Mouse (Mus musculus): ENCODE results near the gene Aaas. TPM values are rescaled to one million over a fixed set of nuclear protein-coding genes. Genes with fewer than 3 reads are reported as not detected.

The Aaas gene
- total and polyA plus RNA-seq, 2 experiments from 2014 or later = 25.4 to 31.4 TPM

- TF ChIP-seq CTCF (IDR thresholded peaks at IDR 0.05; ENCODE audit: low read depth) = peak; percentile 38
- no peaks in the 10 kb centered on the region for H3K9me3 ChIP-seq (ENCODE audit: low read length)
- no peak overlapping the region for H3K27ac ChIP-seq
- DNase-seq (ENCODE audit: low spot score) (peak; percentile 21), ATAC-seq (no peak)
- H3K4me3 ChIP-seq (ENCODE audit: low read length) = peak overlapping the region; percentile 17; the same call in 1 of the 2 replicates
- no peak overlapping the region for H3K9ac ChIP-seq (replicated peaks; ENCODE audit: low read length)
- 7% methylated on average over 25 of the region's 25 CpGs for WGBS
- H3K36me3 ChIP-seq (ENCODE audit: insufficient read depth, low read length) = no peaks in the 10 kb centered on the region
- peaks cover 8% of the 10 kb centered on the region for H3K4me1 ChIP-seq (ENCODE audit: insufficient read depth, low read length)
- H3K4me2 ChIP-seq (ENCODE audit: low read depth, low read length) = peak overlapping the region; percentile 49
- H3K27me3 ChIP-seq (ENCODE audit: insufficient read depth, low read length) = peaks cover 22% of the 10 kb centered on the region
These were observed 7.6 kb upstream of the Aaas start for GRCm38 (mm10) chr15:102358126-102358525.

- no peak for TF ChIP-seq CTCF (IDR thresholded peaks at IDR 0.05; ENCODE audit: low read depth)
- H3K27me3 ChIP-seq (ENCODE audit: insufficient read depth, low read length) = peaks cover 22% of the 10 kb centered on the region
- H3K4me1 ChIP-seq (ENCODE audit: insufficient read depth, low read length) = peaks cover 8% of the 10 kb centered on the region
- ATAC-seq (no peak), DNase-seq (ENCODE audit: low spot score) (no peak)
- H3K36me3 ChIP-seq (ENCODE audit: insufficient read depth, low read length) = no peaks in the 10 kb centered on the region
- 42% methylated on average over 16 of the region's 16 CpGs for WGBS
- no peak overlapping the region for H3K27ac ChIP-seq
- H3K9ac ChIP-seq (replicated peaks; ENCODE audit: low read length) = no peak overlapping the region
- no peak overlapping the region for H3K4me3 ChIP-seq (ENCODE audit: low read length)
- no peaks in the 10 kb centered on the region for H3K9me3 ChIP-seq (ENCODE audit: low read length)
- peak overlapping the region; percentile 97; the same call in 1 of the 2 replicates for H3K4me2 ChIP-seq (ENCODE audit: low read depth, low read length)
These were observed 6.1 kb upstream of the Aaas start for GRCm38 (mm10) chr15:102356501-102357325.

GRCm38 (mm10) chr15:102355871-102356441 is 5.4 kb upstream of the Aaas start:
- Histone ChIP-seq H3K4me3 (ENCODE audit: low read length) (peak overlapping the region; percentile 50), H3K27me3 (ENCODE audit: insufficient read depth, low read length) (peaks cover 22% of the 10 kb centered on the region), H3K36me3 (ENCODE audit: insufficient read depth, low read length) (no peaks in the 10 kb centered on the region), H3K27ac (peak overlapping the region; percentile 77), H3K9ac (replicated peaks; ENCODE audit: low read length) (peak overlapping the region; percentile 57), H3K4me1 (ENCODE audit: insufficient read depth, low read length) (peaks cover 8% of the 10 kb centered on the region), H3K9me3 (ENCODE audit: low read length) (no peaks in the 10 kb centered on the region), H3K4me2 (ENCODE audit: low read depth, low read length) (peak overlapping the region; percentile 97)
- no peak for TF ChIP-seq CTCF (IDR thresholded peaks at IDR 0.05; ENCODE audit: low read depth)
- 2% methylated on average over 38 of the region's 38 CpGs for WGBS
- DNase-seq (ENCODE audit: low spot score) (peak; percentile 34), ATAC-seq (peak; percentile 61)

GRCm38 (mm10) chr15:102355134-102355870 is 4.7 kb upstream of the Aaas start:
- Histone ChIP-seq H3K36me3 (ENCODE audit: insufficient read depth, low read length) (no peaks in the 10 kb centered on the region), H3K27ac (peak overlapping the region; percentile 77), H3K4me3 (ENCODE audit: low read length) (peak overlapping the region; percentile 50), H3K9ac (replicated peaks; ENCODE audit: low read length) (peak overlapping the region; percentile 57), H3K27me3 (ENCODE audit: insufficient read depth, low read length) (peaks cover 22% of the 10 kb centered on the region), H3K4me1 (ENCODE audit: insufficient read depth, low read length) (peaks cover 8% of the 10 kb centered on the region), H3K9me3 (ENCODE audit: low read length) (no peaks in the 10 kb centered on the region), H3K4me2 (ENCODE audit: low read depth, low read length) (peak overlapping the region; percentile 97)
- WGBS = under 1% methylated on average over 47 of the region's 49 CpGs
- peak; percentile 56; the same call in 1 of the 2 replicates for ATAC-seq
- peak; percentile 56 for TF ChIP-seq CTCF (IDR thresholded peaks at IDR 0.05; ENCODE audit: low read depth)
- peak; percentile 65 for DNase-seq (ENCODE audit: low spot score)

GRCm38 (mm10) chr15:102353986-102354385 is 3.4 kb upstream of the Aaas start:
- Histone ChIP-seq H3K9me3 (ENCODE audit: low read length) (no peaks in the 10 kb centered on the region), H3K4me2 (ENCODE audit: low read depth, low read length) (no peak overlapping the region), H3K27me3 (ENCODE audit: insufficient read depth, low read length) (peaks cover 22% of the 10 kb centered on the region), H3K27ac (no peak overlapping the region), H3K9ac (replicated peaks; ENCODE audit: low read length) (no peak overlapping the region), H3K36me3 (ENCODE audit: insufficient read depth, low read length) (no peaks in the 10 kb centered on the region), H3K4me1 (ENCODE audit: insufficient read depth, low read length) (peaks cover 13% of the 10 kb centered on the region), H3K4me3 (ENCODE audit: low read length) (no peak overlapping the region)
- no peak for DNase-seq (ENCODE audit: low spot score)
- peak; percentile 9; the same call in 1 of the 2 replicates for TF ChIP-seq CTCF (IDR thresholded peaks at IDR 0.05; ENCODE audit: low read depth)
- ATAC-seq = no peak
- WGBS = 84% methylated on average over 2 of the region's 2 CpGs

GRCm38 (mm10) chr15:102352177-102352576 is 1.6 kb upstream of the Aaas start:
- no peak overlapping the region for H3K4me2 ChIP-seq (ENCODE audit: low read depth, low read length)
- WGBS = 67% methylated on average over 2 of the region's 2 CpGs
- peak; percentile 15; the same call in 1 of the 2 replicates for TF ChIP-seq CTCF (IDR thresholded peaks at IDR 0.05; ENCODE audit: low read depth)
- H3K9ac ChIP-seq (replicated peaks; ENCODE audit: low read length) = no peak overlapping the region
- H3K9me3 ChIP-seq (ENCODE audit: low read length) = no peaks in the 10 kb centered on the region
- ATAC-seq (no peak), DNase-seq (ENCODE audit: low spot score) (no peak)
- peaks cover 6% of the 10 kb centered on the region; the same call in 1 of the 2 replicates for H3K27me3 ChIP-seq (ENCODE audit: insufficient read depth, low read length)
- H3K4me3 ChIP-seq (ENCODE audit: low read length) = no peak overlapping the region
- H3K4me1 ChIP-seq (ENCODE audit: insufficient read depth, low read length) = peaks cover 5% of the 10 kb centered on the region
- H3K36me3 ChIP-seq (ENCODE audit: insufficient read depth, low read length) = no peaks in the 10 kb centered on the region
- no peak overlapping the region for H3K27ac ChIP-seq
